In genomic region chr2:118751896-118752791, GRCm38 (mm10) we compare ENCODE assay signal across 10 mouse cellular contexts. TPM values are rescaled to one million over a fixed set of nuclear protein-coding genes. Genes with fewer than 3 reads are reported as not detected.
A peak's percentile ranks its signal among the peaks of the same experiment; 100 is the strongest.
DNase-seq lines count a peak whose midpoint lies in the region; ATAC-seq and TF ChIP-seq lines count a peak whose summit lies in the region.
"Had no signal": no experiment of that assay in that cellular context is flagged by ENCODE, and none has a peak within 500 bp of the region (broad histone marks: within the 10 kb centered on the region; RNA-seq: fewer than 3 reads in every experiment).

No protein-coding gene starts in this region.

- H3K36me3 ChIP-seq in heart, adult 2 months (ENCODE audit: control insufficient read depth, insufficient read depth, low read length) = 0 out of 2 replicates have a peak, but pooled peaks cover 2% of the 10 kb centered on the region
- peaks cover 20% of the 10 kb centered on the region for H3K36me3 ChIP-seq in heart, embryonic 13.5 days
- peaks cover 33% of the 10 kb centered on the region for H3K36me3 ChIP-seq in liver, embryonic 12.5 days
- H3K36me3 ChIP-seq: neural tube, embryonic 12.5 days had no signal

- TF ChIP-seq POLR2A in heart, adult 2 months (IDR thresholded peaks at IDR 0.05; ENCODE audit: insufficient read depth, low read depth, low read length) = 0 out of 2 replicates have a peak, but pooled peaks have one; percentile 13

- TF ChIP-seq CTCF in heart, adult 2 months (IDR thresholded peaks at IDR 0.05) = no peak

- H3K27ac ChIP-seq in heart, adult 2 months = peak overlapping the region; percentile 77
- peak overlapping the region; percentile 93 for H3K27ac ChIP-seq in heart, embryonic 13.5 days (replicated peaks)
- H3K27ac ChIP-seq in liver, embryonic 12.5 days = peak overlapping the region; percentile 88
- H3K27ac ChIP-seq: neural tube, embryonic 12.5 days had no signal

- 0 out of 2 replicates have a peak, but pooled peaks have one; percentile 10 for TF ChIP-seq EP300 in heart, adult 2 months (IDR thresholded peaks at IDR 0.05; ENCODE audit: insufficient read depth, low read depth, low read length)

- H3K79me2 ChIP-seq in heart, adult 2 months (replicated peaks; ENCODE audit: control insufficient read depth, insufficient read depth, low read length) = no peaks in the 10 kb centered on the region

- no peaks in the 10 kb centered on the region for H3K27me3 ChIP-seq in heart, adult 2 months (ENCODE audit: control insufficient read depth, insufficient read depth, low read length)
- peaks cover 7% of the 10 kb centered on the region; the same call in 1 of the 2 replicates for H3K27me3 ChIP-seq in heart, embryonic 13.5 days (replicated peaks)
- H3K27me3 ChIP-seq in liver, embryonic 12.5 days (replicated peaks) = peaks cover 7% of the 10 kb centered on the region; the same call in 1 of the 2 replicates

- H3K4me2 ChIP-seq in heart, embryonic 13.5 days = peak overlapping the region; percentile 37
- H3K4me2 ChIP-seq in liver, embryonic 12.5 days = peak overlapping the region; percentile 53
- H3K4me2 ChIP-seq: neural tube, embryonic 12.5 days had no signal

- intact Hi-C loops in heart, adult 2 months (cut with DNase I) = no loop called here
- intact Hi-C loops in heart, postnatal 25 days (cut with DNase I) = no loop called here
- intact Hi-C loops in left cerebral cortex, postnatal 14 days (cut with DNase I) = no loop called here

- no peak for ATAC-seq in heart, embryonic 13.5 days (ENCODE audit: extremely low read depth, insufficient number of reproducible peaks, low FRiP score, low TSS enrichment)
- peak; percentile 53 for ATAC-seq in liver, embryonic 12.5 days

- no peak overlapping the region for H3K4me3 ChIP-seq in heart, adult 2 months
- H3K4me3 ChIP-seq in heart, embryonic 13.5 days = no peak overlapping the region
- peak overlapping the region; percentile 18 for H3K4me3 ChIP-seq in liver, embryonic 12.5 days
- H3K4me3 ChIP-seq: neural tube, embryonic 12.5 days had no signal

- 0 out of 2 replicates have a peak overlapping the region, but pooled peaks have one; percentile 16 for H3K9ac ChIP-seq in heart, adult 2 months (ENCODE audit: low read depth, low read length)
- H3K9ac ChIP-seq in heart, embryonic 13.5 days = peak overlapping the region; percentile 66
- peak overlapping the region; percentile 56 for H3K9ac ChIP-seq in liver, embryonic 12.5 days
- H3K9ac ChIP-seq: neural tube, embryonic 12.5 days had no signal

- peak in 1 of 2 experiments; percentile 60 for DNase-seq in heart, adult 2 months
- no peak for DNase-seq in heart, postnatal 25 days (ENCODE audit: low spot score)
- peak; percentile 58 for DNase-seq in Muller cell, postnatal 12 days (ENCODE audit: inconsistent ontology term)
- no peak for DNase-seq in right cerebral cortex, postnatal 36 days (ENCODE audit: low spot score in 2 of 2)
- no peak for DNase-seq in left cerebral cortex, postnatal 14 days (ENCODE audit: low spot score in 2 of 2)
- DNase-seq in spleen, adult 12 weeks (ENCODE audit: low spot score) = no peak

- H3K4me1 ChIP-seq in heart, adult 2 months (ENCODE audit: control insufficient read depth, insufficient read depth, low read length) = peaks cover 15% of the 10 kb centered on the region
- H3K4me1 ChIP-seq in heart, embryonic 13.5 days = peaks cover 70% of the 10 kb centered on the region
- H3K4me1 ChIP-seq in liver, embryonic 12.5 days = peaks cover 65% of the 10 kb centered on the region

- WGBS in heart, adult 2 months = 47% methylated on average over 16 of the region's 16 CpGs
- 42% methylated on average over 16 of the region's 16 CpGs for WGBS in heart, embryonic 13.5 days
- 55% methylated on average over 16 of the region's 16 CpGs for WGBS in liver, embryonic 12.5 days (ENCODE audit: insufficient replicate concordance)

- no peaks in the 10 kb centered on the region for H3K9me3 ChIP-seq in heart, embryonic 13.5 days
- no peaks in the 10 kb centered on the region for H3K9me3 ChIP-seq in liver, embryonic 12.5 days (replicated peaks)
- H3K9me3 ChIP-seq: neural tube, embryonic 12.5 days had no signal

RNA-seq across cellular contexts. Expression of gene Inafm2, which starts 6.6 kb away (rescaled TPM):
- 10 to 100 TPM; 31.8 to 34.9 TPM for total RNA-seq in heart, adult 2 months (2021)
- 8.8 and 16.3 TPM in 2 replicates for polyA plus RNA-seq in heart, adult 2 months (2012; rRNA removed)
- total RNA-seq in heart, postnatal 25 days (2021) = 10 to 100 TPM; 26.7 to 32.4 TPM
- polyA plus RNA-seq in heart, embryonic 13.5 days (2015; fragmentation: Nextera tagmentation; extraction: Ambion mirVana) = 36.2 and 38.3 TPM in 2 replicates
- polyA plus RNA-seq in liver, embryonic 12.5 days (2016; fragmentation: Nextera tagmentation; extraction: Ambion mirVana) = 23.1 TPM in 2 replicates
- total RNA-seq in left cerebral cortex, postnatal 14 days (2021) = 10 to 100 TPM; 30.8 to 33.4 TPM

RNA-seq across cellular contexts. Expression of gene Ccdc9b, which starts 10.3 kb away (rescaled TPM):
- total RNA-seq in heart, adult 2 months (2021) = 10 to 100 TPM; 24.3 to 26.4 TPM
- polyA plus RNA-seq in heart, adult 2 months (2012; rRNA removed) = 15.1 and 21.7 TPM in 2 replicates
- total RNA-seq in heart, postnatal 25 days (2021) = 10 to 100 TPM; 23.0 to 24.2 TPM
- 2.2 and 2.9 TPM in 2 replicates for polyA plus RNA-seq in heart, embryonic 13.5 days (2015; fragmentation: Nextera tagmentation; extraction: Ambion mirVana)
- 0.36 and 0.39 TPM in 2 replicates for polyA plus RNA-seq in liver, embryonic 12.5 days (2016; fragmentation: Nextera tagmentation; extraction: Ambion mirVana)
- total RNA-seq in left cerebral cortex, postnatal 14 days (2021) = 1 to 10 TPM; 3.1 to 3.3 TPM

RNA-seq across cellular contexts. Expression of gene Phgr1, which starts 20.4 kb away (rescaled TPM):
- not detected for total RNA-seq in heart, adult 2 months (2021)
- polyA plus RNA-seq in heart, adult 2 months (2012; rRNA removed) = not detected in 2 replicates
- not detected for total RNA-seq in heart, postnatal 25 days (2021)
- not detected in 2 replicates for polyA plus RNA-seq in heart, embryonic 13.5 days (2015; fragmentation: Nextera tagmentation; extraction: Ambion mirVana)
- not detected in 2 replicates for polyA plus RNA-seq in liver, embryonic 12.5 days (2016; fragmentation: Nextera tagmentation; extraction: Ambion mirVana)
- not detected for total RNA-seq in left cerebral cortex, postnatal 14 days (2021)
- polyA plus RNA-seq: limb, embryonic 14.5 days; neural tube, embryonic 12.5 days had no signal

RNA-seq across cellular contexts. Expression of gene Plcb2, which starts 23.9 kb away (rescaled TPM):
- 1 to 10 TPM; 2.5 to 2.6 TPM for total RNA-seq in heart, adult 2 months (2021)
- polyA plus RNA-seq in heart, adult 2 months (2012; rRNA removed) = 2.4 and 2.7 TPM in 2 replicates
- total RNA-seq in heart, postnatal 25 days (2021) = 1 to 10 TPM; 1.9 to 2.8 TPM
- 0.94 and 1.6 TPM in 2 replicates for polyA plus RNA-seq in heart, embryonic 13.5 days (2015; fragmentation: Nextera tagmentation; extraction: Ambion mirVana)
- polyA plus RNA-seq in liver, embryonic 12.5 days (2016; fragmentation: Nextera tagmentation; extraction: Ambion mirVana) = 2.5 and 2.6 TPM in 2 replicates
- total RNA-seq in left cerebral cortex, postnatal 14 days (2021) = 1 to 10 TPM; 2.4 to 2.8 TPM

RNA-seq across cellular contexts. Expression of gene Disp2, which starts 27.4 kb away (rescaled TPM):
- total RNA-seq in heart, adult 2 months (2021) = under 1 TPM in 1 of 2 experiments, not detected in 1; 0.11 TPM
- 0.39 and 0.53 TPM in 2 replicates for polyA plus RNA-seq in heart, adult 2 months (2012; rRNA removed)
- under 1 TPM in 1 of 2 experiments, not detected in 1; 0.03 TPM for total RNA-seq in heart, postnatal 25 days (2021)
- polyA plus RNA-seq in heart, embryonic 13.5 days (2015; fragmentation: Nextera tagmentation; extraction: Ambion mirVana) = 0.17 and 0.24 TPM in 2 replicates
- polyA plus RNA-seq in liver, embryonic 12.5 days (2016; fragmentation: Nextera tagmentation; extraction: Ambion mirVana) = 0.35 and 0.37 TPM in 2 replicates
- total RNA-seq in left cerebral cortex, postnatal 14 days (2021) = 100 to 1,000 TPM; 196 to 205 TPM

Comparison
In these comparisons a context has a peak if more than half of its experiments do, and no peak if none do; other contexts are left out.
1. H3K9ac ChIP-seq: peak in every context shown above with its lines; median percentile 66 in heart, embryonic 13.5 days; 56 in liver, embryonic 12.5 days; 16 in heart, adult 2 months.
2. RNA of gene Ccdc9b, which starts 10.3 kb away (total RNA-seq): 24.3 to 26.4 TPM in heart, adult 2 months and 23.0 to 24.2 TPM in heart, postnatal 25 days; 3.1 to 3.3 TPM in left cerebral cortex, postnatal 14 days; every median in the first group is over 4 times any median in the second.
3. Peak in every context shown above with its lines, with median percentiles within 50 percentile points of each other: H3K27ac ChIP-seq.